Mouse (Mus musculus): ENCODE data around the gene Med13. TPM values are rescaled to one million over a fixed set of nuclear protein-coding genes. Genes with fewer than 3 reads are reported as not detected.
"Not testable (repeated sequence)": the region's sequence is repeated elsewhere in the genome, so short reads cannot be mapped to it uniquely, and the experiment has no call there.

Med13 gene
- polyA plus RNA-seq, 1 experiment: 25.0 TPM

DNA sequence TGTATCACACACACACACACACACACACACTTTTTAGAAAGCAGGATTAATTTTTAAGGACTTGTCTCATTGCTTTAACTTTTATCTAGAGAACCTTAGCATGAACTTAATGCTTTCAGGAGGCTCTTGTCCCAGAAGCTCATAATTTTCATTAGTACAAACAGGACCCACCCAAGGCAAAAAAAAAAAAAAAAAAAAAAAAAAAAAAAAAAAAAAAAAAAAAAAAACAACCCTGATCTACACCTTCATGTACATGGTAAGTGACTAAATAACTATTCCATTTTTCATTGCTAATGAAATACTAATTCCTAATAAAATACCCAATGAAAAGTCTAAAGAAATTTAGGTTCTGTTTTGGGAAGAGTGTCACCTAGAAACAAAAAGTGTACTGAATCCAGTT, 8.5 kb downstream of the Med13 start:
- H3K27ac ChIP-seq (ENCODE audit: control insufficient read depth, insufficient read depth, low read depth, low read length): no peak overlapping the region
- H3K36me3 ChIP-seq (ENCODE audit: control insufficient read depth, insufficient read depth, low read length): no peaks in the 10 kb centered on the region
- H3K4me1 ChIP-seq (ENCODE audit: control insufficient read depth, insufficient read depth, low read length): no peaks in the 10 kb centered on the region
- no peaks in the 10 kb centered on the region for H3K27me3 ChIP-seq (ENCODE audit: control insufficient read depth, insufficient read depth, low read length)
- H3K4me3 ChIP-seq (ENCODE audit: control insufficient read depth, low read depth, low read length): no peak overlapping the region
- TF ChIP-seq CTCF (IDR thresholded peaks at IDR 0.05; ENCODE audit: control insufficient read depth, insufficient read depth, insufficient replicate concordance, low read depth, low read length): no peak
- TF ChIP-seq POLR2A (IDR thresholded peaks at IDR 0.05; ENCODE audit: control insufficient read depth, low read depth, low read length): no peak

DNA sequence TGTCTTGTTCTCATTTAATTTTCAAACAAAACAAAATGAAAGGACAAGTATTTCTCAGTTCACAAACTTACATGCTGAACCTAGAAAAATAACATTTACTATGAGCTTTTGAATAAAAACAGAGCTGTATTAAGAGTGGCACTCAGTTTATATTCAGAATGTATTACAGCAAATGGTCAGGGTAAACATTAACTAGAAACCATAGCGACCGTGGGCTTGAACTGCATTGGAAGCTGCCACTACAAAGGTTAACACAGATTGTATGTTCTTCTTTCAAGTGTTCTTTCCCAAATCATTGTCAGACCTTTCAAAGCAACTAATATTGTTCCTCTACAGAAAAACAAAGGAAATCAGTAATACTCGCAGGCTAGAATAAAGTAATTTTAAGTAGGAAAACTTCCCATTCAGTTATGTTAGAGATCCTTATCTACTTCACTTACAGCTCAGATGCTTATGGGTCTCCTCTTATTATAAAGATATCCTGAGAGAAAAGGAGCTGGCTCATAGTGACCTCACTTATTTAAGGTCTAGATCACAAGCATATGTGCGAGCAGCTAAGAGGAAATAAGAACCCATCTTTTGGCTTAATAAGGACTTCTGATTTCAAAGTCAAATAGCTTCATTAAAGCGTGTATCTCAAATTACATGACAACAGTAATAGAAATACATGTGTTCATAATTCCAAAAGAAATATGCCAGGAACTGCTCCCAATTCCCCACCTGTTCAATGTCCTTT, 9.8 kb downstream of the Med13 start:
- TF ChIP-seq CTCF (IDR thresholded peaks at IDR 0.05; ENCODE audit: control insufficient read depth, insufficient read depth, insufficient replicate concordance, low read depth, low read length) (no peak), POLR2A (IDR thresholded peaks at IDR 0.05; ENCODE audit: control insufficient read depth, low read depth, low read length) (no peak)
- Histone ChIP-seq H3K4me1 (ENCODE audit: control insufficient read depth, insufficient read depth, low read length) (no peaks in the 10 kb centered on the region), H3K27ac (ENCODE audit: control insufficient read depth, insufficient read depth, low read depth, low read length) (no peak overlapping the region), H3K4me3 (ENCODE audit: control insufficient read depth, low read depth, low read length) (no peak overlapping the region), H3K36me3 (ENCODE audit: control insufficient read depth, insufficient read depth, low read length) (no peaks in the 10 kb centered on the region), H3K27me3 (ENCODE audit: control insufficient read depth, insufficient read depth, low read length) (no peaks in the 10 kb centered on the region)

DNA sequence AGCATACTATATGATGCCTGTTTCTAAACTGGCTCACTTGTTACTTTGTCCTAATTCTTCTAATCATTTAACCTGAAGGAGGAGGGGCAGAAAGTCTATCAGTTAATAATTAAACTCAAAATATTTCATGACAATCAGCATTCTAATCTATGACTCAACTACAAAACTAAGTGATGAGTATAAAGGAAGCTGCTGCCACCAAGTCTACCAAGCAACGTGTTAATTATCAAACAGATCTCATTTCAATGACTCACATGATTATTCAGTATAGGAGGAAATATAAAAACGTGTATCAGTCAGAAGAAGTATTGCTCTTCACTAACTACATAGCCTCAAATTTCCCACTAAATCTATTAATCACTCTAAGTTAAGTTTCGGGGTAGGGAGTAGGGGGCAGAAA, 10.9 kb downstream of the Med13 start:
- H3K4me1 ChIP-seq (ENCODE audit: control insufficient read depth, insufficient read depth, low read length): no peaks in the 10 kb centered on the region
- TF ChIP-seq CTCF (IDR thresholded peaks at IDR 0.05; ENCODE audit: control insufficient read depth, insufficient read depth, insufficient replicate concordance, low read depth, low read length): no peak
- no peak for TF ChIP-seq POLR2A (IDR thresholded peaks at IDR 0.05; ENCODE audit: control insufficient read depth, low read depth, low read length)
- H3K27ac ChIP-seq (ENCODE audit: control insufficient read depth, insufficient read depth, low read depth, low read length): no peak overlapping the region
- H3K27me3 ChIP-seq (ENCODE audit: control insufficient read depth, insufficient read depth, low read length): no peaks in the 10 kb centered on the region
- no peaks in the 10 kb centered on the region for H3K36me3 ChIP-seq (ENCODE audit: control insufficient read depth, insufficient read depth, low read length)
- no peak overlapping the region for H3K4me3 ChIP-seq (ENCODE audit: control insufficient read depth, low read depth, low read length)

DNA sequence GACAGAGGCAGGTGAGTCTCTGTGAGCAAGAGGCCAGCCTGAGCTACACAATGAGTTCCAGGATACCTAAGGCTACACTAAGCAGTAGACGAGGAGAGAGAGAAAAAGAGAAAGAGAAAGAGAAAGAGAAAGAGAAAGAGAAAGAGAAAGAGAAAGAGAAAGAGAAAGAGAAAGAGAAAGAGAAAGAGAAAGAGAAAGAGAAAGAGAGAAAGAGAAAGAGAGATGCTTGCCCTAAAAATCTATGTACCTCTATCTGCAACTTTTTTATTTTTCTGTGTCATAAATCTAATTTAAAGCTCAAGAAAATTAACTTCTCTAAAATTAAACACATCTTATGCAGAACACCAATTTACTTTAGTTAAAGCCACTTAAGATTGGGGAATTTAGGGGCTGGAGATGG, 12.5 kb downstream of the Med13 start:
- H3K4me1 ChIP-seq (ENCODE audit: control insufficient read depth, insufficient read depth, low read length); H3K4me3 ChIP-seq (ENCODE audit: control insufficient read depth, low read depth, low read length); H3K27ac ChIP-seq (ENCODE audit: control insufficient read depth, insufficient read depth, low read depth, low read length); H3K36me3 ChIP-seq (ENCODE audit: control insufficient read depth, insufficient read depth, low read length); H3K27me3 ChIP-seq (ENCODE audit: control insufficient read depth, insufficient read depth, low read length): not testable (repeated sequence)

DNA sequence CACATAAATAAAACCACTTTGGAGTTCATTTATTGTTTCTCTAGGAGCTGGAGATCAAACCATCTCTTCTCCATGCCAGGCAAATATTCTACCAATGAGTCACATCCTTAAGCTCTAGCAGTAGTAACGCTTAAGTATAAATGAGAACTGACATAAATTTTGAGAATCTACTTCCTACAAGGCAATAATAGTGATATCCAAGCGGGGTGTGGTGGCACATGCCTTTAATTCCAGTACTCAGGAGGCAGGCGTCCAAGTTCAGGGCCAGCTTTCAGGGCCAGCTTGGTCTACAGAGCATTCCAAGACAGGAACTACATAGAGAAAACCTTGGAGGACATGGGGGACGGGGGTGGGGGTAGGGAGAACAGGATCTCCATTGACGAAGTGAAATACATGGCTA, 33.2 kb downstream of the Med13 start:
- Histone ChIP-seq H3K4me3 (ENCODE audit: control insufficient read depth, low read depth, low read length) (no peak overlapping the region), H3K4me1 (ENCODE audit: control insufficient read depth, insufficient read depth, low read length) (no peaks in the 10 kb centered on the region), H3K36me3 (ENCODE audit: control insufficient read depth, insufficient read depth, low read length) (no peaks in the 10 kb centered on the region; the same call in 1 of the 2 replicates), H3K27me3 (ENCODE audit: control insufficient read depth, insufficient read depth, low read length) (no peaks in the 10 kb centered on the region), H3K27ac (ENCODE audit: control insufficient read depth, insufficient read depth, low read depth, low read length) (no peak overlapping the region)
- TF ChIP-seq CTCF (IDR thresholded peaks at IDR 0.05; ENCODE audit: control insufficient read depth, insufficient read depth, insufficient replicate concordance, low read depth, low read length): no peak
- TF ChIP-seq POLR2A (IDR thresholded peaks at IDR 0.05; ENCODE audit: control insufficient read depth, low read depth, low read length): no peak

DNA sequence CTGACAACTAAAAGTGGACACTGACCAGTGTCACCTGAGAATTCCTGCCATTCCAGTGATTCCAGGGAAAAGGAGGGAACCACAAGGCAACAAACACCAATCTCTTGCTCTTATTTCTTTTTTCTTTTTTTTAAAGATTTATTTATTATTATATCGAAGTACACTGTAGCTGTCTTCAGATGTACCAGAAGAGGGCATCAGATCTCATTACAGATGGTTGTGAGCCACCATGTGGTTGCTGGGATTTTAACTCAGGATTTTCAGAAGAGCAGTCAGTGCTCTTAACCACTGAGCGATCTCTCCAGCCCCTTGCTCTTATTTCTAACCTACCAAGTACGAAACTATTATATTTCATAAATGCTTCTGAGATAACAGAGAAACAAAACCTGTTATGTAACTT, 42.4 kb downstream of the Med13 start:
- H3K36me3 ChIP-seq (ENCODE audit: control insufficient read depth, insufficient read depth, low read length); H3K27me3 ChIP-seq (ENCODE audit: control insufficient read depth, insufficient read depth, low read length); H3K4me3 ChIP-seq (ENCODE audit: control insufficient read depth, low read depth, low read length); H3K4me1 ChIP-seq (ENCODE audit: control insufficient read depth, insufficient read depth, low read length); H3K27ac ChIP-seq (ENCODE audit: control insufficient read depth, insufficient read depth, low read depth, low read length): not testable (repeated sequence)

DNA sequence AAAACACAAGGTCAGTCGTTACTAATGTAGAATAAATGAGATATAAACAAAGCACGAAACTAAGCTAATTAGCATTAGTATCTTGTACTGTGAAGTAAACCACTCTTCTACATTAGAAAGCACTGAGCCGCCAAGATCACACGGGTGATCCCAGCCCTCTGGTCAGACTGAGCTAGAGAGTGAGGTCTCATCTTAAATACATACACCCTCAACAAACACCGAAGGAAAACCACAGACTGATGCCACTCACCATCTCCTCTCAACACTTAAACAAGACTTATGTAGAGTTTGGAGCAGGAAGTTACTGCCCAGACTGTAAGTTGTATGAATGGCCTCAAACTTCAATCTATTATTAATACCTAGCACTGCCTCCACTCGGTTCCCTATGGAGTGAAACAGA, 47.1 kb downstream of the Med13 start:
- Histone ChIP-seq H3K27ac (ENCODE audit: control insufficient read depth, insufficient read depth, low read depth, low read length) (no peak overlapping the region), H3K4me1 (ENCODE audit: control insufficient read depth, insufficient read depth, low read length) (no peaks in the 10 kb centered on the region), H3K4me3 (ENCODE audit: control insufficient read depth, low read depth, low read length) (no peak overlapping the region), H3K36me3 (ENCODE audit: control insufficient read depth, insufficient read depth, low read length) (no peaks in the 10 kb centered on the region), H3K27me3 (ENCODE audit: control insufficient read depth, insufficient read depth, low read length) (no peaks in the 10 kb centered on the region)
- TF ChIP-seq POLR2A (IDR thresholded peaks at IDR 0.05; ENCODE audit: control insufficient read depth, low read depth, low read length): no peak
- no peak for TF ChIP-seq CTCF (IDR thresholded peaks at IDR 0.05; ENCODE audit: control insufficient read depth, insufficient read depth, insufficient replicate concordance, low read depth, low read length)

DNA sequence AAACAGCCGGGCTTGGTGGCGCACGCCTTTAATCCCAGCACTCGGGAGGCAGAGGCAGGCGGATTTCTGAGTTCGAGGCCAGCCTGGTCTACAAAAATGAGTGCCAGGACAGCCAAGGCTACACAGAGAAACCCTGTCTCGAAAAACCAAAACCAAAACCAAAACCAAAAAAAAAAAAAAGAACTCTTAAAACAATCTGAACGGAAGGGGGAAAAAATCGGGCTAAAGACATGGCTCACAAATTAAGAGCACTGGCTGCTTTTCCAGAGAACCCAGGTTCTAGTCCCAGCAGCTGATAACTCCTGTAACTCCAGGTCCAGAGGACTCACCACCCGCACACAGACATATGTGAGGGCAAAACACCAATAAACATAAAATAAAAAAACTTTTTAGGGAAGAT, 65.2 kb downstream of the Med13 start:
- not testable (repeated sequence) for H3K36me3 ChIP-seq (ENCODE audit: control insufficient read depth, insufficient read depth, low read length); H3K4me1 ChIP-seq (ENCODE audit: control insufficient read depth, insufficient read depth, low read length); H3K4me3 ChIP-seq (ENCODE audit: control insufficient read depth, low read depth, low read length); H3K27ac ChIP-seq (ENCODE audit: control insufficient read depth, insufficient read depth, low read depth, low read length); H3K27me3 ChIP-seq (ENCODE audit: control insufficient read depth, insufficient read depth, low read length)
